Mouse (Mus musculus) limb, embryonic 13.5 days (tissue): ENCODE measurements at regions not wholly inside any gene's neighbourhood (a gene's known extent, or its start where the extent isn't known, plus 50 kb on each side); places are given as distances from the start of the nearest gene placed in this dataset.

Source experiments
- ATAC-seq: fragments of 200-750 bp; cut with Nextera tagmentation; 2 replicates; pipeline ENCODE4 v1.8.0; 2017; ENCODE audit warnings: low read depth, moderate number of reproducible peaks, moderate TSS enrichment; ENCODE audit not compliant: low FRiP score
- H3K27ac ChIP-seq: fragments of 300-500 bp; sonication (generic); 2 replicates; pipeline ENCODE4 v1.5.1; 2015; ENCODE audit warnings: inconsistent platforms, mild to moderate bottlenecking, moderate library complexity
- H3K27me3 ChIP-seq: fragments of 300-500 bp; sonication (generic); 2 replicates; pipeline ENCODE4 v1.6.1; 2015; ENCODE audit warnings: mild to moderate bottlenecking, inconsistent platforms
- H3K36me3 ChIP-seq: fragments of 300-500 bp; sonication (generic); 2 replicates; pipeline ENCODE4 v1.6.1; 2015; ENCODE audit warnings: inconsistent platforms, mild to moderate bottlenecking, moderate library complexity
- H3K4me1 ChIP-seq: fragments of 300-500 bp; sonication (generic); 2 replicates; pipeline ENCODE4 v1.6.1; 2015; ENCODE audit warnings: inconsistent platforms
- H3K4me2 ChIP-seq: fragments of 300-500 bp; sonication (generic); replicated peaks from 2 replicates; pipeline ENCODE4 v1.6.1; 2015; ENCODE audit warnings: inconsistent platforms, mild to moderate bottlenecking, moderate library complexity
- H3K4me3 ChIP-seq: fragments of 300-500 bp; sonication (generic); 2 replicates; pipeline ENCODE4 v1.5.1; 2015; ENCODE audit warnings: moderate library complexity, mild to moderate bottlenecking, inconsistent platforms
- H3K9ac ChIP-seq: fragments of 300-500 bp; sonication (generic); 2 replicates; pipeline ENCODE4 v1.6.1; 2015; ENCODE audit warnings: mild to moderate bottlenecking, inconsistent platforms
- H3K9me3 ChIP-seq: fragments of 300-500 bp; sonication (generic); 2 replicates; pipeline ENCODE4 v1.6.1; 2016; ENCODE audit warnings: inconsistent platforms
- WGBS: fragments of 180-500 bp; shearing (Covaris S2); methylation state at CpG from one replicate; pipeline ENCODE4 v1.1.7; 2015; 5-methylcytosine and 5-hydroxymethylcytosine counted together

DNA sequence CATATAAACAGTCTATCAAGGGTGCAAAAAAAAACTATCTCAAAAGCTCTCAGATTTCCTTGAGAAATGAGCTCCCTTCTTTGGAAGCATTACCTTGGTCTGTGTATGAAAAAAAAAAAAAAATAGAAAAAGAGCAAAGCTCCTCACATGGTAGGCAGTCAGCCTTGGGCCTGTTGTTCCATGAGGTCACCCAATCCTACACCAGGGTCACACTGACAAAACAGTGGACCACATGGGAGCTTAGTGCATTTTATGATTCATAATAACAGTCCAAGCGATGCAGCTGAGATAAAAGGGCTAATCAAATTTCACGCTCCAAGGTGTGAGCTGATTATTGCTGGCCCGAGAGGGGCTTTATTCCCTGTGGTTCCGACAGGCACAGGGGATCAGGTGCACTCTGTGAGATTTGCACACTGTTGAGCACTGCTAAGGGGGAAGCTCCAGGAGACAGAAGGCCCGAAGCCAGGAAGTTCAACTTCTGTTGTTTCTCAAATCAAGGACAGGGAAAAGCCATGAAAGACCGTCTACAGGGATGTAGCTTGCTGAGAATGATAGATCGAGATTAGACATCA is 352.1 kb upstream of the Gm6657 start:
- no peak for ATAC-seq
- H3K36me3 ChIP-seq = no peaks in the 10 kb centered on the region
- H3K27me3 ChIP-seq = no peaks in the 10 kb centered on the region
- H3K4me2 ChIP-seq = no peak overlapping the region
- H3K27ac ChIP-seq = no peak overlapping the region
- H3K4me1 ChIP-seq = no peaks in the 10 kb centered on the region
- H3K9ac ChIP-seq = no peak overlapping the region
- no peak overlapping the region for H3K4me3 ChIP-seq
- WGBS = 63% methylated on average over 7 of the region's 7 CpGs
- no peaks in the 10 kb centered on the region for H3K9me3 ChIP-seq

DNA sequence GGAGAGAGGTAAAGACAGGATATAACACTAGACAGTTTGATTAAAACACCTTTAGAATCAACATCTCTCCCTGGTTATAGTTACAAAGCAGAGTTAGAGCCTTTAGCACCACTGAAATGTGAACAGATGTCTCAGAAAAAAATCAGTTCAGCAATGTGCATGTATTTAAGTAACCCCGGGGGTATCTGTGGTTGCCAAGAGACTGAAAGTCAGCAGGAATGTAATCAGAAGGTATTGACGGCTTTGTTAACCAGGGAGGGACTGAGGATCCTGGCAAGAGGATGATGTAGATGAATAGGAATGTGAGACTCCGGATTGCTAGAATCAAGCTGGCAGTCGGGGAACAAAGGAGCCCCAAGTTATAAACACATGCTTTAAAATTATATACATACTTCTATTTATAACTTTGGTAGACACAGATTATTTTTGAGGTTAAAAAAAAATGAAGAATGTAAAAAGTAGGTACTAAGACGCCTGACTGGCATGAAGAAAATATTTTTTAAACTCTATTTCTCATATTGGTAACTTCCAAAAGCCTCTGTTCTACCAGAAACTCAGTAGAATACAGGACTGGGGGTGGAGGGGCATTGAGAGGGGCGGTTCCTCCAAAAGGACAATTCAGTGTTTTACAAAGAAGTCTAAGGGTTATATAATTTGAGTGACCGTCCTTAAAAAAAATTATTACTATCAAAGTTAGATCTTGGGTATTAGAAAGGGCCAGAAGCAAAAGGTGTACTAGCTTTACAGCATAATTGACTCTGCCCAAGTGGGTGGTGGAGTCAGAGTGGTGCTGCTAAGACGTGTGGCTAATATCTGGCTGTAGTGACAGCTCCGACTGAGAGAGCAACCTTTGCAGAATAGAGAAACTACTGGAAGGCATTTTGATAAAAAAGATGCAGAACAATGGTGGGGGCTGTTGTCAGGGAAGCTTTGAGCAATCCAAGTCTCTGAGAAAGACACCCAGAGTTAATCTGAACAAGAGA is 341.2 kb upstream of the Gm6657 start:
- Histone ChIP-seq H3K4me3 (no peak overlapping the region), H3K9me3 (no peaks in the 10 kb centered on the region), H3K4me1 (peaks cover 28% of the 10 kb centered on the region), H3K36me3 (no peaks in the 10 kb centered on the region), H3K9ac (no peak overlapping the region), H3K27ac (no peak overlapping the region), H3K4me2 (no peak overlapping the region), H3K27me3 (peaks cover 10% of the 10 kb centered on the region)
- WGBS = 32% methylated on average over 9 of the region's 9 CpGs
- peak; percentile 74 for ATAC-seq

GRCm38 (mm10) chr12:77854281-77855075 is 339.6 kb upstream of the Gm6657 start:
- 28% methylated on average over 15 of the region's 15 CpGs for WGBS
- no peak for ATAC-seq

DNA sequence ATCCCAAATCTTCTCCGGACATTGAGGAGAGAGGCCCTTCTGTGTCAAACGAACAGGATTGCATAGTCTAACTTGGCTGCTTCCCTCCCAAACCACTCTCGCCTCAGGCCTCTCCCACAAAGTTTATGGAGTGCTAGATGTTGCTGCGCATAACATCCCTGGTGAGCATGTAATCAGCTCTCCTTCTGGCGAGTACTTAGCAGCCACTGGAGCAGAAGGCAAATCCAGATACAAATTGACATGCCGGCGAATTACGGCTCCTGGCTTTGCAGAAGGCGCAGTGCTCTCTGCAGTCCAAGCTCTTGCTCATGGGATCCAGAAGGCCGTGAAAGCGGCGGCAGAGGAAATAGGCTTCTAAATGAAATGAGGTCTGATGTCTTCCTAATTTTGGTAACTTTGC is 338.2 kb upstream of the Gm6657 start:
- WGBS = 19% methylated on average over 12 of the region's 12 CpGs
- peak overlapping the region; percentile 25; the same call in 1 of the 2 replicates for H3K4me2 ChIP-seq
- peaks cover 27% of the 10 kb centered on the region for H3K4me1 ChIP-seq
- H3K9me3 ChIP-seq = no peaks in the 10 kb centered on the region
- H3K4me3 ChIP-seq = no peak overlapping the region
- ATAC-seq = no peak
- H3K27ac ChIP-seq = no peak overlapping the region
- H3K9ac ChIP-seq = no peak overlapping the region
- peaks cover 13% of the 10 kb centered on the region for H3K27me3 ChIP-seq
- H3K36me3 ChIP-seq = no peaks in the 10 kb centered on the region

More at GRCm38 (mm10) chr12:77854281-77855075, 339.6 kb upstream of the Gm6657 start:
- Histone ChIP-seq H3K9me3 (no peaks in the 10 kb centered on the region), H3K9ac (no peak overlapping the region), H3K4me3 (no peak overlapping the region), H3K27me3 (peaks cover 10% of the 10 kb centered on the region), H3K36me3 (no peaks in the 10 kb centered on the region), H3K4me2 (no peak overlapping the region), H3K4me1 (peaks cover 28% of the 10 kb centered on the region), H3K27ac (no peak overlapping the region)

DNA sequence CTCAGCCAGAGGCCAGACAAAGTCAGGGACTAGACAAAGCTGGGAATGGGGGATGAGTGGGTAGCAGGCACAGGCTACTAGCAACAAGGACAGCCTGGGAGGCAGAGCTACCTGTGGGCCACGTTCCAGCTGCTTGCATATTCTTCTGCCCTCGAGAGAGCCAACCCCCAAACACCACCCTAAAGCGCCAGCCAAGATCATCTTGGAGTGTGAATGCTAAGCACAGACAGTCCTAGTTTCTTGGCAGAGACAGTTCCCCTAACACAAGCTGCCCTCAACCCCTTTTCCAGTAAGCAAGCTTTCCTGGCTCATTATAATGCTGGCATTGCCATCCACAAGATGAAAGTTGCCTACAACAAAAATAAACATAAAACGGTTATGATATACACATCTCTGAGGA is 336.8 kb upstream of the Gm6657 start:
- no peak overlapping the region for H3K4me3 ChIP-seq
- no peak for ATAC-seq
- no peaks in the 10 kb centered on the region for H3K36me3 ChIP-seq
- H3K9ac ChIP-seq = no peak overlapping the region
- peaks cover 13% of the 10 kb centered on the region for H3K27me3 ChIP-seq
- H3K27ac ChIP-seq = no peak overlapping the region
- peaks cover 29% of the 10 kb centered on the region for H3K4me1 ChIP-seq
- WGBS = 80% methylated on average over 4 of the region's 4 CpGs
- no peak overlapping the region for H3K4me2 ChIP-seq
- no peaks in the 10 kb centered on the region for H3K9me3 ChIP-seq

DNA sequence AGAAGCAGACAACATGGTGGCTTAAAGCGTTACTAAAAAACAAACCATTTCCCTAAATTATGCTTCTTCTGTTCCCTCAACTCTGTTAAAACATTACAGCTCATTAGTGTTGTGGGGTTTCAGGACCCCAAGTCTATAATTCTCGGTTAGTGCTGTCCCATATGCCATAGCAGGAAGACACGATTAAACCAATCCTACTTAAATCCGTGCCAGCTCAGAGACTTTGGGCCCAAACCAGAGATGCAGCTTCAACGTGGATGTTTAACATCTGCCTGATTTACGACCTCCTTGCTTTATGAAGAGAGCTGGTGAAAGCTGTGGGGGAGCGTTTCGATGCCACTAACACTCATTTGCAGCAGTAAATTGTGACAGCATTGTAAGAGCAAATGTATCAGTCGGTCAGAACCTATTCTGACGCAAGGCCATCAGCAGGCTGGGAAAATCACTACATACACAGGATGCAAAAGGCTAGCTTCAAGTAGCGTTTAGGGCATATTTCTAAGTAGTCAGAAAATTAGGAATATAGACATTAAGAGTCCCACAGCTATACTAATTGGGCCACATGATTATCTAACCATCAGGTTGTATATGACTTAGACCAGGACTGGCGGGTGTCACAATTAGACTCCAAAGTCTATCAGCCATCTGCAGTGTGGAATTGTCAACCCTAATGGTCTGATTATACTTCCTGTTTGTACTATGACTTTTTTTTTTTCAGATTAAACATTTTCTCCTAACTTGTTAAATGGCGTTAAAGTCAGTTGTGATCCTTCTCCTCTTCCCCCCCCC is 333.1 kb upstream of the Gm6657 start:
- Histone ChIP-seq H3K4me1 (peaks cover 5% of the 10 kb centered on the region; the same call in 1 of the 2 replicates), H3K9ac (no peak overlapping the region)
- ATAC-seq = no peak

DNA sequence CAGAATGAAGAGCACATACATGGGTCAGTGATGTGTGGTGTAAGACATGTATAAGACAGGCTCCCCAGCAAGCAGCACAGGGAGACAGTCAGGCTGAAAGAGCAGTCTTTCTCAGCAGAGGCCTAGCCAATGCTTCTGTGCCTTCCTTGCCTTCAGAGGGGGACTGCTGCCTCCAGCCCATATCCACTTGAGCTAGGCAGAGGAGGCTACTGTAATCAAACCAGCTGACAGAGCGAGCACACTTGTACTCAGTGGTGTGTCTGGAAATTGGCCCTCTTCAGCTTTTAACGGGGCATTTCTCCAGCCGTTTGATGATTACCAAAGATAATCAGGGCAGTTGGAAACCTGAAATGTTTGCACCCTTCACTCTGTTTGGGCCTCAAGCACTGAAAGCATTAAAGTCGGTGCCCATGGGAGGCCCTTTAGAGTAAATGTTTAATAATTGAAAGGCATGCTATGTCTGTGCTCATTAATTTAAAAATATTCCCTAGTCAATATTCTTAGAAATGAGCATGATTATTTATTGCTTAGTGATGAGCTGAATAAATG is 326.0 kb upstream of the Gm6657 start:
- Histone ChIP-seq H3K9ac (no peak overlapping the region), H3K27me3 (no peaks in the 10 kb centered on the region), H3K4me2 (no peak overlapping the region), H3K36me3 (no peaks in the 10 kb centered on the region), H3K27ac (no peak overlapping the region), H3K4me1 (no peaks in the 10 kb centered on the region), H3K4me3 (no peak overlapping the region), H3K9me3 (no peaks in the 10 kb centered on the region)
- no peak for ATAC-seq
- 52% methylated on average over 4 of the region's 4 CpGs for WGBS

More for the DNA sequence above, 333.1 kb upstream of the Gm6657 start:
- H3K27ac ChIP-seq = no peak overlapping the region
- H3K27me3 ChIP-seq = peaks cover 13% of the 10 kb centered on the region
- 28% methylated on average over 13 of the region's 13 CpGs for WGBS
- no peak overlapping the region for H3K4me3 ChIP-seq
- no peak overlapping the region for H3K4me2 ChIP-seq
- H3K9me3 ChIP-seq = no peaks in the 10 kb centered on the region
- no peaks in the 10 kb centered on the region for H3K36me3 ChIP-seq

DNA sequence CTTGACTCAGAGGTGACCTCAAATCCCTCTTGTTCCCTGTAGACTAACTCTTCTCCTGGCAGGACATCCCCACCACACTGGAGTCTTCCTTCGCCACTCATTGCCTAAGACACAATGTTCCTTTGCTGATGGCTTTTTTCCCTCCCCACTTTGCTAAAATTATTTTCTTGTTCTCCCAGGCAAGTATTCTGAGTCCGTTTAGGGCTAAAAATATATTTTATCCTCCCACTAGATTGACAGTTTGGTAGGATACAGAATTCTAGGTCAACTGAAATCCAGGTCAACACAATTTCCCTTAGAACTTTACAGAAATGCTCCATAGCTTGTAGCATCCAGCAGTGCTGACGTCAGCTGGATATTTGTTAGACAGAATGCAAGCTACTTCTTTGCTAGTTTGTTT is 324.7 kb upstream of the Gm6657 start:
- no peak for ATAC-seq
- H3K9me3 ChIP-seq = no peaks in the 10 kb centered on the region
- H3K36me3 ChIP-seq = no peaks in the 10 kb centered on the region
- H3K4me1 ChIP-seq = no peaks in the 10 kb centered on the region
- WGBS = 85% methylated on average over 3 of the region's 3 CpGs
- H3K4me3 ChIP-seq = no peak overlapping the region
- H3K27me3 ChIP-seq = no peaks in the 10 kb centered on the region
- H3K27ac ChIP-seq = no peak overlapping the region
- no peak overlapping the region for H3K9ac ChIP-seq
- H3K4me2 ChIP-seq = no peak overlapping the region

- Histone ChIP-seq H3K4me2 (no peak overlapping the region), H3K27ac (no peak overlapping the region), H3K4me3 (no peak overlapping the region), H3K27me3 (no peaks in the 10 kb centered on the region), H3K36me3 (no peaks in the 10 kb centered on the region), H3K4me1 (no peaks in the 10 kb centered on the region), H3K9ac (no peak overlapping the region), H3K9me3 (no peaks in the 10 kb centered on the region)
- WGBS = 79% methylated on average over 2 of the region's 2 CpGs
- ATAC-seq = no peak
Measured at GRCm38 (mm10) chr12:77887335-77887734, 306.7 kb upstream of the Gm6657 start.

GRCm38 (mm10) chr12:77891452-77891851 is 302.6 kb upstream of the Gm6657 start:
- Histone ChIP-seq H3K36me3 (no peaks in the 10 kb centered on the region), H3K27me3 (no peaks in the 10 kb centered on the region), H3K9ac (no peak overlapping the region), H3K4me2 (no peak overlapping the region), H3K9me3 (no peaks in the 10 kb centered on the region), H3K4me1 (no peaks in the 10 kb centered on the region), H3K27ac (no peak overlapping the region), H3K4me3 (no peak overlapping the region)
- no peak for ATAC-seq
- 91% methylated on average over 6 of the region's 6 CpGs for WGBS

DNA sequence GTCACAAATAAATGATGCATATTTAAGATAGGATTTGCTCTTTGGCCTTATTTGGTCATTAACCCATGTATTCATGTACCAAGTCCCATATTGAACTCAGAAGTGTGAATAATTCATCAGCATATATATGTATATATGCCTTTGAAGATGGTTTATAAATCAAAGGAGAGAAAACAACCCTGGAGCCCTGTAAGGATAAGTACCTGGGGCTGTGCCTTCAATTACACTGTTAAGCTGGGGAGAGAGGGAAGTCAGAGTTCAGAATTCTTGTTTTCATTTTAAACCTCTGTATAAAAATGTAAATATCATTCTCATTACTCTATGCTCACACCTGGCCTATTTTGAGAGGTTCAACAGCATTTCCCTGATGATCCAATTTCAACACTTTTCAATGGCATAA is 299.8 kb upstream of the Gm6657 start:
- Histone ChIP-seq H3K4me3 (no peak overlapping the region), H3K36me3 (no peaks in the 10 kb centered on the region), H3K4me2 (no peak overlapping the region), H3K27ac (no peak overlapping the region), H3K4me1 (no peaks in the 10 kb centered on the region), H3K9me3 (no peaks in the 10 kb centered on the region), H3K27me3 (no peaks in the 10 kb centered on the region), H3K9ac (no peak overlapping the region)
- ATAC-seq = no peak
